Mouse (Mus musculus): ENCODE results near the gene Ift57.

The Ift57 gene

GRCm38 (mm10) chr16:49774059-49775001, 75.3 kb downstream of the Ift57 start:
- Histone ChIP-seq H3K36me3 (ENCODE audit: insufficient read depth, low read length) (no peaks in the 10 kb centered on the region), H3K9me3 (ENCODE audit: low read length) (no peaks in the 10 kb centered on the region), H3K4me1 (replicated peaks; ENCODE audit: low read depth, low read length) (peaks cover 5% of the 10 kb centered on the region), H3K4me3 (replicated peaks; ENCODE audit: low read length) (no peak overlapping the region), H3K27me3 (ENCODE audit: insufficient read depth, low read length) (0 out of 2 replicates have a peak, but pooled peaks cover 3% of the 10 kb centered on the region)
- TF ChIP-seq NANOG (IDR thresholded peaks at IDR 0.05; ENCODE audit: borderline replicate concordance, low read length) = no peak
- no peak for TF ChIP-seq CTCF (conservative IDR thresholded peaks at IDR 0.05; ENCODE audit: low read length)
- no peak for TF ChIP-seq POU5F1 (IDR thresholded peaks at IDR 0.05; ENCODE audit: borderline replicate concordance, low read length)

GRCm38 (mm10) chr16:49775002-49775966, 76.3 kb downstream of the Ift57 start:
- Histone ChIP-seq H3K27me3 (ENCODE audit: insufficient read depth, low read length) (0 out of 2 replicates have a peak, but pooled peaks cover 3% of the 10 kb centered on the region), H3K9me3 (ENCODE audit: low read length) (no peaks in the 10 kb centered on the region), H3K4me3 (replicated peaks; ENCODE audit: low read length) (no peak overlapping the region), H3K36me3 (ENCODE audit: insufficient read depth, low read length) (no peaks in the 10 kb centered on the region), H3K4me1 (replicated peaks; ENCODE audit: low read depth, low read length) (no peaks in the 10 kb centered on the region)
- TF ChIP-seq CTCF (conservative IDR thresholded peaks at IDR 0.05; ENCODE audit: low read length) (no peak), POU5F1 (IDR thresholded peaks at IDR 0.05; ENCODE audit: borderline replicate concordance, low read length) (no peak), NANOG (IDR thresholded peaks at IDR 0.05; ENCODE audit: borderline replicate concordance, low read length) (no peak)

- no peaks in the 10 kb centered on the region for H3K4me1 ChIP-seq (replicated peaks; ENCODE audit: low read depth, low read length)
- no peaks in the 10 kb centered on the region for H3K36me3 ChIP-seq (ENCODE audit: insufficient read depth, low read length)
- TF ChIP-seq CTCF (conservative IDR thresholded peaks at IDR 0.05; ENCODE audit: low read length) = no peak
- H3K9me3 ChIP-seq (ENCODE audit: low read length) = no peaks in the 10 kb centered on the region
- H3K4me3 ChIP-seq (replicated peaks; ENCODE audit: low read length) = no peak overlapping the region
- H3K27me3 ChIP-seq (ENCODE audit: insufficient read depth, low read length) = 0 out of 2 replicates have a peak, but pooled peaks cover 3% of the 10 kb centered on the region
Observed at GRCm38 (mm10) chr16:49776981-49777380, 77.9 kb downstream of the Ift57 start.

GRCm38 (mm10) chr16:49781556-49782156, 82.6 kb downstream of the Ift57 start:
- Histone ChIP-seq H3K9me3 (ENCODE audit: low read length) (no peaks in the 10 kb centered on the region), H3K36me3 (ENCODE audit: insufficient read depth, low read length) (no peaks in the 10 kb centered on the region), H3K4me1 (replicated peaks; ENCODE audit: low read depth, low read length) (no peaks in the 10 kb centered on the region), H3K27me3 (ENCODE audit: insufficient read depth, low read length) (no peaks in the 10 kb centered on the region), H3K4me3 (replicated peaks; ENCODE audit: low read length) (no peak overlapping the region)
- TF ChIP-seq NANOG (IDR thresholded peaks at IDR 0.05; ENCODE audit: borderline replicate concordance, low read length) (no peak), CTCF (conservative IDR thresholded peaks at IDR 0.05; ENCODE audit: low read length) (no peak), POU5F1 (IDR thresholded peaks at IDR 0.05; ENCODE audit: borderline replicate concordance, low read length) (no peak)

- H3K36me3 ChIP-seq (ENCODE audit: insufficient read depth, low read length) = no peaks in the 10 kb centered on the region
- TF ChIP-seq POU5F1 (IDR thresholded peaks at IDR 0.05; ENCODE audit: borderline replicate concordance, low read length) = no peak
- TF ChIP-seq CTCF (conservative IDR thresholded peaks at IDR 0.05; ENCODE audit: low read length) = no peak
- TF ChIP-seq NANOG (IDR thresholded peaks at IDR 0.05; ENCODE audit: borderline replicate concordance, low read length) = no peak
- H3K4me3 ChIP-seq (replicated peaks; ENCODE audit: low read length) = no peak overlapping the region
- no peaks in the 10 kb centered on the region for H3K9me3 ChIP-seq (ENCODE audit: low read length)
- no peaks in the 10 kb centered on the region for H3K27me3 ChIP-seq (ENCODE audit: insufficient read depth, low read length)
- no peaks in the 10 kb centered on the region for H3K4me1 ChIP-seq (replicated peaks; ENCODE audit: low read depth, low read length)
Observed at GRCm38 (mm10) chr16:49783369-49783768, 84.3 kb downstream of the Ift57 start.

- Histone ChIP-seq H3K4me3 (replicated peaks; ENCODE audit: low read length) (no peak overlapping the region), H3K36me3 (ENCODE audit: insufficient read depth, low read length) (no peaks in the 10 kb centered on the region), H3K9me3 (ENCODE audit: low read length) (no peaks in the 10 kb centered on the region), H3K27me3 (ENCODE audit: insufficient read depth, low read length) (no peaks in the 10 kb centered on the region), H3K4me1 (replicated peaks; ENCODE audit: low read depth, low read length) (peaks cover 5% of the 10 kb centered on the region; the same call in 1 of the 2 replicates)
- TF ChIP-seq CTCF (conservative IDR thresholded peaks at IDR 0.05; ENCODE audit: low read length) (no peak), POU5F1 (IDR thresholded peaks at IDR 0.05; ENCODE audit: borderline replicate concordance, low read length) (no peak), NANOG (IDR thresholded peaks at IDR 0.05; ENCODE audit: borderline replicate concordance, low read length) (no peak)
Observed at GRCm38 (mm10) chr16:49786116-49786515, 87.1 kb downstream of the Ift57 start.

- TF ChIP-seq POU5F1 (IDR thresholded peaks at IDR 0.05; ENCODE audit: borderline replicate concordance, low read length) (no peak), CTCF (conservative IDR thresholded peaks at IDR 0.05; ENCODE audit: low read length) (no peak), NANOG (IDR thresholded peaks at IDR 0.05; ENCODE audit: borderline replicate concordance, low read length) (no peak)
- H3K9me3 ChIP-seq (ENCODE audit: low read length) = no peaks in the 10 kb centered on the region
- no peaks in the 10 kb centered on the region for H3K27me3 ChIP-seq (ENCODE audit: insufficient read depth, low read length)
- no peaks in the 10 kb centered on the region for H3K36me3 ChIP-seq (ENCODE audit: insufficient read depth, low read length)
- H3K4me3 ChIP-seq (replicated peaks; ENCODE audit: low read length) = no peak overlapping the region
- peaks cover 12% of the 10 kb centered on the region for H3K4me1 ChIP-seq (replicated peaks; ENCODE audit: low read depth, low read length)
Observed at GRCm38 (mm10) chr16:49787714-49788113, 88.7 kb downstream of the Ift57 start.

All from E14TG2a.4 (cell line).